ENCODE assay signal across 28 mouse cellular contexts in the genomic region with DNA sequence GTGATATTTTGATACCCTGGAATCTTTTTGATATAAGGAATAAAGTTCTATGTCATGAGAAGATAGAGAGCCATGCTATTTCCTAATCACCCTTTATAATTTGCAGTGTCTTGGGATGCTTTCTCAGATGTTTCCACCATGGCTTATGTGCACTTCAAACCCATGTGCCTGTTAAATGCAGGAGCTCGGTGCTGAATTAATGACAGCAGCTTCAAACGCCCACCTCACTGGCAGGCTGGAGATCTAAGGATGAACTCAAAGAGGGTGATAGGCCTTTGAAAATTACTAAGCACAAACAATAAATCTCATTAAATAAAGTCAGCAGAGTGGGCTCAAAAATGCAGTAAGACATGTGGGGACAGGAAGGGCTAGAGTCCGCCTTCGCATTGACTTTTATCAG.
"Had no signal": no experiment of that assay in that cellular context is flagged by ENCODE, and none has a peak within 500 bp of the region (broad histone marks: within the 10 kb centered on the region; RNA-seq: fewer than 3 reads in every experiment).

No protein-coding gene starts in this region.

- H3K9ac ChIP-seq: embryonic facial prominence, embryonic 12.5 days; embryonic facial prominence, embryonic 13.5 days; embryonic facial prominence, embryonic 15.5 days; forebrain, embryonic 12.5 days; forebrain, embryonic 13.5 days; forebrain, embryonic 15.5 days; forebrain, postnatal 0 days had no signal

- H3K9me3 ChIP-seq: embryonic facial prominence, embryonic 10.5 days; embryonic facial prominence, embryonic 12.5 days; embryonic facial prominence, embryonic 13.5 days; embryonic facial prominence, embryonic 15.5 days; forebrain, embryonic 10.5 days; forebrain, embryonic 12.5 days; forebrain, embryonic 13.5 days; forebrain, embryonic 15.5 days had no signal

- H3K4me2 ChIP-seq: embryonic facial prominence, embryonic 12.5 days; embryonic facial prominence, embryonic 13.5 days; embryonic facial prominence, embryonic 15.5 days; forebrain, embryonic 12.5 days; forebrain, embryonic 13.5 days; forebrain, embryonic 15.5 days had no signal

- ATAC-seq: forebrain, embryonic 13.5 days; forebrain, embryonic 14.5 days; forebrain, embryonic 15.5 days; forebrain, embryonic 16.5 days; forebrain, postnatal 0 days had no signal

- H3K36me3 ChIP-seq: embryonic facial prominence, embryonic 10.5 days; embryonic facial prominence, embryonic 12.5 days; embryonic facial prominence, embryonic 13.5 days; embryonic facial prominence, embryonic 15.5 days; forebrain, embryonic 10.5 days; forebrain, embryonic 12.5 days; forebrain, embryonic 15.5 days had no signal

- H3K4me1 ChIP-seq: embryonic facial prominence, embryonic 10.5 days; embryonic facial prominence, embryonic 12.5 days; embryonic facial prominence, embryonic 15.5 days had no signal

- H3K27me3 ChIP-seq: embryonic facial prominence, embryonic 12.5 days; embryonic facial prominence, embryonic 13.5 days; embryonic facial prominence, embryonic 15.5 days; forebrain, embryonic 12.5 days; forebrain, embryonic 13.5 days; forebrain, embryonic 15.5 days had no signal

- DNase-seq: cerebellum, adult 18-20 months; cerebellum, adult 2 months; cerebellum, adult 8-10 months; cerebellum, adult 9-10 months; cerebellum, adult 9-11 months; cerebellum, postnatal 10 days; cerebellum, postnatal 14 days; cerebellum, postnatal 25 days; cerebellum, postnatal 36 days; embryo, embryonic 11 days; forebrain, postnatal 0 days; gastrocnemius, adult 2 months; gastrocnemius, postnatal 10 days; gastrocnemius, postnatal 14 days; gastrocnemius, postnatal 25 days; gastrocnemius, postnatal 36 days; heart, adult 18-20 months had no signal

- H3K4me3 ChIP-seq: embryonic facial prominence, embryonic 10.5 days; embryonic facial prominence, embryonic 12.5 days; embryonic facial prominence, embryonic 13.5 days; embryonic facial prominence, embryonic 15.5 days; erythroblast, embryonic 14.5 days; forebrain, embryonic 10.5 days; forebrain, embryonic 12.5 days; forebrain, embryonic 13.5 days; forebrain, embryonic 15.5 days; gastrocnemius, adult 2 months had no signal

- H3K27ac ChIP-seq: embryonic facial prominence, embryonic 10.5 days; embryonic facial prominence, embryonic 12.5 days; embryonic facial prominence, embryonic 13.5 days; embryonic facial prominence, embryonic 15.5 days; forebrain, embryonic 10.5 days; forebrain, embryonic 12.5 days; forebrain, embryonic 13.5 days; forebrain, embryonic 15.5 days; gastrocnemius, adult 2 months had no signal
